Mouse (Mus musculus) stomach, postnatal 0 days (tissue): ENCODE results near the gene Tmem121b. TPM values are rescaled to one million over a fixed set of nuclear protein-coding genes. Genes with fewer than 3 reads are reported as not detected.

Experiments used
- ATAC-seq: fragments of 200-750 bp; cut with Nextera tagmentation; 2 replicates; pipeline ENCODE4 v1.8.0; 2017; ENCODE audit not compliant: low FRiP score, low TSS enrichment
- DNase-seq: peaks from one replicate; pipeline ENCODE4 v3.0.0-alpha.2; 2016; ENCODE audit warnings: low spot score
- H3K27ac ChIP-seq: fragments of 300-500 bp; sonication (generic); replicated peaks from 2 replicates; pipeline ENCODE4 v1.5.1; 2014; ENCODE audit warnings: mild to moderate bottlenecking, control low read depth
- H3K27me3 ChIP-seq: fragments of 300-500 bp; sonication (generic); 2 replicates; pipeline ENCODE4 v1.6.1; 2014; ENCODE audit warnings: low read length; ENCODE audit not compliant: control insufficient read depth, insufficient read depth
- H3K36me3 ChIP-seq: fragments of 300-500 bp; sonication (generic); 2 replicates; pipeline ENCODE4 v1.6.1; 2014; ENCODE audit warnings: low read length, mixed read lengths; ENCODE audit not compliant: control insufficient read depth, insufficient read depth
- H3K4me1 ChIP-seq: fragments of 300-500 bp; sonication (generic); replicated peaks from 2 replicates; pipeline ENCODE4 v1.6.1; 2014; ENCODE audit warnings: antibody characterized with exemption; ENCODE audit not compliant: control insufficient read depth, insufficient read depth
- H3K4me2 ChIP-seq: fragments of 300-500 bp; sonication (generic); replicated peaks from 2 replicates; pipeline ENCODE4 v1.6.1; 2014; ENCODE audit warnings: low read depth, mild to moderate bottlenecking, control low read depth, moderate library complexity
- H3K4me3 ChIP-seq: fragments of 300-500 bp; sonication (generic); 2 replicates; pipeline ENCODE4 v1.5.1; 2014; ENCODE audit warnings: low read depth, low read length, control low read depth
- H3K9ac ChIP-seq: fragments of 300-500 bp; sonication (generic); 2 replicates; pipeline ENCODE4 v1.6.1; 2014; ENCODE audit warnings: mild to moderate bottlenecking, low read length, control low read depth, mixed read lengths
- H3K9me3 ChIP-seq: fragments of 300-500 bp; sonication (generic); 2 replicates; pipeline ENCODE4 v1.6.1; 2016; ENCODE audit warnings: low read length; ENCODE audit not compliant: control insufficient read depth
- CTCF ChIP-seq: IDR thresholded peaks from 2 replicates; pipeline ENCODE4 v1.5.1; 2016; ENCODE audit warnings: antibody characterized with exemption, low read depth, mild to moderate bottlenecking, moderate library complexity
- EP300 ChIP-seq: optimal IDR thresholded peaks from 2 replicates; pipeline ENCODE3; 2016; ENCODE audit warnings: antibody characterized with exemption
- WGBS: fragments of 180-500 bp; shearing (Covaris S2); extraction: QIAGEN DNeasy Blood & Tissue Kit; methylation state at CpG from one replicate; pipeline ENCODE4 v1.1.7; 2014; 5-methylcytosine and 5-hydroxymethylcytosine counted together
- polyA plus RNA-seq: library from polyadenylated mRNA; unstranded; fragments of >200 nt; fragmentation: Nextera tagmentation; extraction: Ambion mirVana; gene quantifications from 2 replicates; pipeline ENCODE4 v1.2.1, GENCODE M21; 2015

Tmem121b gene
- polyA plus RNA-seq, 1 experiment from 2014 or later: 0.02 TPM

- H3K4me2 ChIP-seq: no peak overlapping the region
- no peaks in the 10 kb centered on the region; the same call in 1 of the 2 replicates for H3K36me3 ChIP-seq
- H3K27ac ChIP-seq: no peak overlapping the region
- no peaks in the 10 kb centered on the region for H3K4me1 ChIP-seq
- H3K27me3 ChIP-seq: no peaks in the 10 kb centered on the region
- no peak overlapping the region for H3K9ac ChIP-seq
- WGBS: 38% methylated on average over 6 of the region's 6 CpGs
- H3K9me3 ChIP-seq: no peaks in the 10 kb centered on the region
- H3K4me3 ChIP-seq: no peak overlapping the region
- DNase-seq (no peak), ATAC-seq (no peak; the same call in 1 of the 2 replicates)
- TF ChIP-seq CTCF (no peak), EP300 (no peak)
Observed at GRCm38 (mm10) chr6:120482756-120483155, 10.9 kb downstream of the Tmem121b start.

GRCm38 (mm10) chr6:120482021-120482420 lies 11.6 kb downstream of the Tmem121b start:
- no peak overlapping the region for H3K9ac ChIP-seq

GRCm38 (mm10) chr6:120481538-120481937 lies 12.1 kb downstream of the Tmem121b start:
- WGBS: 92% methylated on average over 6 of the region's 6 CpGs
- TF ChIP-seq EP300: no peak
- peak; percentile 50 for TF ChIP-seq CTCF
- H3K9me3 ChIP-seq: no peaks in the 10 kb centered on the region
- no peak overlapping the region for H3K4me3 ChIP-seq
- no peak overlapping the region for H3K4me2 ChIP-seq
- H3K4me1 ChIP-seq: no peaks in the 10 kb centered on the region
- H3K27me3 ChIP-seq: no peaks in the 10 kb centered on the region
- ATAC-seq (no peak), DNase-seq (no peak)
- no peaks in the 10 kb centered on the region; the same call in 1 of the 2 replicates for H3K36me3 ChIP-seq
- no peak overlapping the region for H3K9ac ChIP-seq
- H3K27ac ChIP-seq: no peak overlapping the region

More at GRCm38 (mm10) chr6:120482021-120482420, 11.6 kb downstream of the Tmem121b start:
- Histone ChIP-seq H3K4me1 (no peaks in the 10 kb centered on the region), H3K4me3 (no peak overlapping the region), H3K27me3 (no peaks in the 10 kb centered on the region), H3K9me3 (no peaks in the 10 kb centered on the region), H3K36me3 (no peaks in the 10 kb centered on the region; the same call in 1 of the 2 replicates), H3K27ac (no peak overlapping the region), H3K4me2 (no peak overlapping the region)
- ATAC-seq (no peak), DNase-seq (no peak)
- TF ChIP-seq CTCF (no peak), EP300 (no peak)
- 92% methylated on average over 10 of the region's 14 CpGs for WGBS

GRCm38 (mm10) chr6:120480361-120480760 lies 13.2 kb downstream of the Tmem121b start:
- no peak for DNase-seq
- H3K9me3 ChIP-seq: no peaks in the 10 kb centered on the region
- no peaks in the 10 kb centered on the region for H3K27me3 ChIP-seq
- H3K27ac ChIP-seq: no peak overlapping the region
- no peak for TF ChIP-seq EP300
- TF ChIP-seq CTCF: no peak
- no peaks in the 10 kb centered on the region; the same call in none of the 2 replicates for H3K36me3 ChIP-seq
- ATAC-seq: no peak
- H3K4me3 ChIP-seq: no peak overlapping the region
- H3K4me1 ChIP-seq: no peaks in the 10 kb centered on the region
- WGBS: 83% methylated on average over 5 of the region's 5 CpGs
- H3K4me2 ChIP-seq: no peak overlapping the region
- no peak overlapping the region for H3K9ac ChIP-seq

- no peaks in the 10 kb centered on the region for H3K9me3 ChIP-seq
- H3K27ac ChIP-seq: no peak overlapping the region
- WGBS: 83% methylated on average over 2 of the region's 2 CpGs
- no peaks in the 10 kb centered on the region for H3K4me1 ChIP-seq
- H3K4me2 ChIP-seq: no peak overlapping the region
- DNase-seq (no peak), ATAC-seq (no peak)
- no peaks in the 10 kb centered on the region for H3K27me3 ChIP-seq
- H3K36me3 ChIP-seq: no peaks in the 10 kb centered on the region; the same call in none of the 2 replicates
- no peak for TF ChIP-seq CTCF
- no peak for TF ChIP-seq EP300
- no peak overlapping the region for H3K4me3 ChIP-seq
- H3K9ac ChIP-seq: no peak overlapping the region
Observed at GRCm38 (mm10) chr6:120479302-120479701, 14.3 kb downstream of the Tmem121b start.

- Histone ChIP-seq H3K27ac (no peak overlapping the region), H3K27me3 (no peaks in the 10 kb centered on the region), H3K9ac (no peak overlapping the region), H3K4me2 (no peak overlapping the region), H3K36me3 (no peaks in the 10 kb centered on the region; the same call in none of the 2 replicates), H3K4me3 (no peak overlapping the region), H3K4me1 (no peaks in the 10 kb centered on the region), H3K9me3 (no peaks in the 10 kb centered on the region)
- TF ChIP-seq CTCF (no peak), EP300 (no peak)
- DNase-seq (no peak), ATAC-seq (peak; percentile 36; the same call in 1 of the 2 replicates)
- 52% methylated on average over 8 of the region's 8 CpGs for WGBS
Observed at GRCm38 (mm10) chr6:120475288-120475687, 18.3 kb downstream of the Tmem121b start.
